Mouse (Mus musculus): ENCODE measurements at regions not wholly inside any gene's neighbourhood (a gene's known extent, or its start where the extent isn't known, plus 50 kb on each side); places are given as distances from the start of the nearest gene placed in this dataset.
"Not testable (repeated sequence)": the region's sequence is repeated elsewhere in the genome, so short reads cannot be mapped to it uniquely, and the experiment has no call there.

DNA sequence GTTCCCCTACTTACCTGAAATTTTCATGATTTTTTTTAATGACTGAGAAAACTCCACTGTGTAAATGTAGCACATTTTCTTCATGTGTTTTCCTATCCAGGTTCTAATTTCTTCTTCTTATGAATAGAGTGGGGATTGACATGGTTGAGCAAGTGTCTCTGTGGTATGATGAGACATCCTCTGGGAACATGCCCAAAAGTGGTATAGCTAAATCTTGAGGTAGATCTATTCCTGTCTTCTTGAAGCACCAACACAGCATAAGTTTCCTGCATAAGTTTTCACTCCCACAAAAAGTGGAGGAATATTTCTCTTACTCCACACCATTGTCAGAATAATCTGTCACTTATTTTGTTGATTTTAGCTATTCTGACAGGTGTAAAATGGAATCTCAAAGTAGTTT lies 161.1 kb upstream of the Oprm1 start:
- DNase-seq (ENCODE audit: low spot score) = no peak

DNA sequence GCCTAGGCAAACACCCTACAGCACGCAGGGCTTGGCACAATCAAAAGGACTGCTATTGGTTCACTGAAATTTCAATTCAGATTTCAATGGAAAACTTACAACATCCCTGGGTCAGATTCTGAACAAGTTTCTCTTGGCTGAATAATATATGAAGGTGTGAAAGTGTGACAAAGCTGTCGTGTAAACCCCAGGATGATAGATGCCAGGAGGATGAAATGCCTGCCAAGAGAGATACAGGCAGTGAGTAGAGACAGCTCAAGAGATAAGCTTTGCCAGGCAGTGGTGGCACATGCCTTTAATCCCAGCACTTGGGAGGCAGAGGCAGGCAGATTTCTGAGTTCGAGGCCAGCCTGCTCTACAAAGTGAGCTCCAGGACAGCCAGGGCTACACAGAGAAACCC lies 159.7 kb upstream of the Oprm1 start:
- DNase-seq (ENCODE audit: low spot score) = not testable (repeated sequence)

- peak; percentile 16 for DNase-seq (ENCODE audit: low spot score)
These were observed 110.7 kb upstream of the Oprm1 start for GRCm38 (mm10) chr10:6647576-6647975.

- no peak for DNase-seq (ENCODE audit: low spot score)
These were observed 72.8 kb upstream of the Oprm1 start for GRCm38 (mm10) chr10:6685308-6686080.

DNA sequence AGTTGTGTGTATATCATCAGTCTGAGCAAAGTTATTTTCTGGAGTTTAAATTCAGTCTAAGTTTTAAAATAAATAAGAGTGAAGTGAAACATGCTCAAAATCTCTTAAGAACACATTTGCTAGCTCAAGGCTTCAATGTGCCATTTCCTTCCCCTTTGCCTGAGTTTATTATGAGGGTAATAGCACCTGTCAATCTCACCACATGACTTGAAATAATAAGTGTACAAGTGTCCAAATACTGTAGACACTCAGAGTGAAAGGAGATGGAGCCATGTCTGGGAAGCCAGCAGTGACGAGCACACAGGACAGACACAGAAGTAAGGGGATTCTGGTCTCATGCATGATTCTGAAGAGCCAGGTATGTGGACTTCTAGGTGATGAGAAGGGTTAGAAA lies 72.2 kb upstream of the Oprm1 start:
- DNase-seq (ENCODE audit: low spot score) = no peak

Measured in layer of hippocampus, adult 9-10 months (tissue).